Mouse (Mus musculus): ENCODE measurements around the gene Hk1. TPM values are rescaled to one million over a fixed set of nuclear protein-coding genes. Genes with fewer than 3 reads are reported as not detected.

Hk1 gene
- polyA plus RNA-seq, 1 experiment, result 45.1 TPM

DNA sequence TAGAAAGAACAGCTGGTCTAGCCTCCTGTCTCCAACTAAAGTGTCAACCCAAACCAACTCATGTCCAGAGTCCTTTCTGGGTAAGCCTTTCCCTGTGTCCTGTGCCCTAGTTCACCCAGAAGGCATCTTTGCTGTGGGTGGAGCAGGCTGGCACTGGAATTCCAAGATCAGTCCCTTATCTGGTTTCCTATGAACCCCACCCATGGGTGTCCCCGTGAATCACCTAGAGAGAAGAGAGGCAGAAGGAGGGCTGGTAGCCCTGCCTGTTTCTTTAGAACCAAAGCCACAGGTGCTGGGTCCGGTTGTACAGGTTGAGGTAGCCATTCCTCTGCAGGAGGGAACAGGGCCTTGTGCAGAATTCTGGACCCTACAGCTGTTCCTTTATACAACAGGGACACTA, 158.1 kb downstream of the Hk1 start:
- Histone ChIP-seq H3K4me3 (ENCODE audit: insufficient read depth, low read length) (no peak overlapping the region), H3K4me1 (ENCODE audit: control insufficient read depth, insufficient read depth, low read length) (no peaks in the 10 kb centered on the region), H3K27ac (ENCODE audit: insufficient read depth, low read depth, low read length) (no peak overlapping the region)
- TF ChIP-seq CTCF (IDR thresholded peaks at IDR 0.05; ENCODE audit: low read depth, low read length), result no peak
- no peak for TF ChIP-seq POLR2A (IDR thresholded peaks at IDR 0.05; ENCODE audit: borderline replicate concordance, low read depth, low read length)

DNA sequence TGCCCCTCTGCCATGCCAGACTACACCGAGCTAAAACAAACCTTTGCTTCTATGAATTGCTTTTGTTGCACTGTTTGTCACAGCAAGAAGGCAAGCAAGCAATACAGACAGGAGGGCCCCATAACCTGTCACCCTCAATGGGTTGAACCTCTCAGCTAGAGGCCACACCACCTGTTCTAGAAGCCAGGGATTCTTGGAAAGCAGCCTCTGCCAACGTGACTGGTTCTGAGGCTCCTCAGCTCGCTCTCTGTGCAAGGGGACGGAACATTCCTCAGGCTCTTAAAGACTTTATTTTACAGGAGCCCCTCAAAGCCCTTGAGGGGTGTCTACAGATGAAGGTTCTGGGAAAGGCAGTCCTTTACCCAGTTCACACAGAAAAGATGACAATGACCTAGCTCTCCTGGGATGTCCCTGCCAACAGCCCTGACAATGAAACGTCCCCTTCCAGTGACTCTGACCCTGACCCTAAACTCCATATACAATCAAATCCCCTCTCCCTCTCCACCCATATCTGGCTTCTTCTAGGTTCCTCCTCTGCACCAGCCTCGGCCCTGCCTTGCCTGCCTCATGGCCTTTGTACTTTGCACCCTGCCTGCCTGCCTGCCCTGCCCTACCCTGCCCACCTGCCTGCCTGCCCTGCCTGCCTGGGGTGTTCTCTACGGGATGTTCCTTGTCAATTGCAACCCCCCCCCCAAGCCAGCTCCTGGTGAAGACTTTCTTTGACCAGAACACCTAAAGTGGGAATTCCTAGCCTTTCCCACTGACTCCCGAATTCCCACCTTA, 158.8 kb downstream of the Hk1 start:
- H3K27ac ChIP-seq (ENCODE audit: insufficient read depth, low read depth, low read length), result no peak overlapping the region
- H3K4me3 ChIP-seq (ENCODE audit: insufficient read depth, low read length), result no peak overlapping the region
- no peaks in the 10 kb centered on the region for H3K4me1 ChIP-seq (ENCODE audit: control insufficient read depth, insufficient read depth, low read length)
- no peak for TF ChIP-seq POLR2A (IDR thresholded peaks at IDR 0.05; ENCODE audit: borderline replicate concordance, low read depth, low read length)
- TF ChIP-seq CTCF (IDR thresholded peaks at IDR 0.05; ENCODE audit: low read depth, low read length), result no peak

Other genes starting within 250 kb of the Hk1 start
- not detected in 2 replicates for gene Neurog3, start 246.8 kb downstream of the Hk1 start, polyA plus RNA-seq (2012; ENCODE audit: insufficient read depth, insufficient read length, missing spikeins)
- gene Fam241b, start 236.0 kb downstream of the Hk1 start, polyA plus RNA-seq (2012; ENCODE audit: insufficient read depth, insufficient read length, missing spikeins), result not detected in 2 replicates
- gene Tspan15, start 148.7 kb downstream of the Hk1 start, polyA plus RNA-seq (2012; ENCODE audit: insufficient read depth, insufficient read length, missing spikeins), result 0.37 TPM in 1 of 2 replicates, not detected in the other
- gene Tacr2, start 127.5 kb downstream of the Hk1 start, polyA plus RNA-seq (2012; ENCODE audit: insufficient read depth, insufficient read length, missing spikeins), result not detected in 2 replicates
- not detected in 2 replicates for gene Hkdc1, start 42.6 kb upstream of the Hk1 start, polyA plus RNA-seq (2012; ENCODE audit: insufficient read depth, insufficient read length, missing spikeins)
- gene 4930507D05Rik, start 69.6 kb upstream of the Hk1 start, polyA plus RNA-seq (2012; ENCODE audit: insufficient read depth, insufficient read length, missing spikeins), result not detected in 2 replicates
- gene Supv3l1, start 69.8 kb upstream of the Hk1 start, polyA plus RNA-seq (2012; ENCODE audit: insufficient read depth, insufficient read length, missing spikeins), result 9.4 and 14.4 TPM in 2 replicates
- 110 and 117 TPM in 2 replicates for gene Vps26a, start 106.9 kb upstream of the Hk1 start, polyA plus RNA-seq (2012; ENCODE audit: insufficient read depth, insufficient read length, missing spikeins)
- gene Srgn, start 147.5 kb upstream of the Hk1 start, polyA plus RNA-seq (2012; ENCODE audit: insufficient read depth, insufficient read length, missing spikeins), result 253 and 281 TPM in 2 replicates
- gene Kif1bp, start 198.5 kb upstream of the Hk1 start, polyA plus RNA-seq (2012; ENCODE audit: insufficient read depth, insufficient read length, missing spikeins), result 36.9 and 40.0 TPM in 2 replicates
- 16.7 and 18.1 TPM in 2 replicates for gene Ddx21, start 222.4 kb upstream of the Hk1 start, polyA plus RNA-seq (2012; ENCODE audit: insufficient read depth, insufficient read length, missing spikeins)

Data from bone marrow macrophage, adult 2 months (primary cell).